Mouse (Mus musculus): Measurements from ENCODE around the gene Gm10428.
A peak's percentile ranks its signal among the peaks of the same experiment; 100 is the strongest.

DNA sequence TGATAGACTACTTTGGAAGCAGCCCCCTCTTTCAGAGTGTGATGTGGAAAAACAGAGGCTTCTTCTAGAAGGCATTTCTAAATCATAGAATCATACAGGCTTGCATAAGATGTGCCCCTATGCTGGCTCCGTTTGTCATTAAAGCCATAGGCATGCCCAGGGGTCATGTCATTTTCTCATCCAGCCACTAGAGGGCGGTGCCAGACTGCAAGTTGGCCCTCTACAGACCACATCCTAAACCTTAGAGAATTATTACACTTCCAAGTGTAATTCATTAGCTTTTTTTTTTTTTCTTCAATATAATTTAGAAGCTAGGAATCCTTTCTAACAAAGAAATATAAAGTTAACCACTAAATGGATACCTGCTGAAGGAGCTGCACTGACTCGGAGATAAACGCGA is 8.8 kb upstream of the Gm10428 start:
- peak; percentile 87; the same call in 1 of the 2 replicates for TF ChIP-seq CTCF (IDR thresholded peaks at IDR 0.05; ENCODE audit: extremely low read depth, insufficient read length, insufficient replicate concordance, low read depth, low read length)
- TF ChIP-seq POLR2A (IDR thresholded peaks at IDR 0.05; ENCODE audit: low read depth, low read length) = no peak
